Mouse (Mus musculus) lung, embryonic 16.5 days (tissue): ENCODE measurements around the gene Gm3095. TPM values are rescaled to one million over a fixed set of nuclear protein-coding genes. Genes with fewer than 3 reads are reported as not detected.
"Not testable (repeated sequence)": the region's sequence is repeated elsewhere in the genome, so short reads cannot be mapped to it uniquely, and the experiment has no call there.

Experiments used
- ATAC-seq: fragments of 200-750 bp; cut with Nextera tagmentation; 2 replicates; pipeline ENCODE4 v1.8.0; 2017; ENCODE audit warnings: low read depth, mild to moderate bottlenecking, moderate library complexity
- H3K27ac ChIP-seq: fragments of 300-500 bp; sonication (generic); 2 replicates; pipeline ENCODE4 v1.5.1; 2014; ENCODE audit warnings: mild to moderate bottlenecking, control low read depth, low read length
- H3K27me3 ChIP-seq: fragments of 300-500 bp; sonication (generic); 2 replicates; pipeline ENCODE4 v1.6.1; 2014; ENCODE audit warnings: low read depth, low read length, mixed read lengths; ENCODE audit not compliant: control insufficient read depth, insufficient read depth
- H3K36me3 ChIP-seq: fragments of 300-500 bp; sonication (generic); 2 replicates; pipeline ENCODE4 v1.6.1; 2014; ENCODE audit warnings: low read length; ENCODE audit not compliant: control insufficient read depth, insufficient read depth
- H3K4me1 ChIP-seq: fragments of 300-500 bp; sonication (generic); replicated peaks from 2 replicates; pipeline ENCODE4 v1.6.1; 2014; ENCODE audit warnings: low read length, mixed read lengths; ENCODE audit not compliant: control insufficient read depth, insufficient read depth
- H3K4me2 ChIP-seq: fragments of 300-500 bp; sonication (generic); 2 replicates; pipeline ENCODE4 v1.6.1; 2014; ENCODE audit warnings: low read depth, low read length, control low read depth
- H3K4me3 ChIP-seq: fragments of 300-500 bp; sonication (generic); 2 replicates; pipeline ENCODE4 v1.5.1; 2014; ENCODE audit warnings: mild to moderate bottlenecking, low read length, control low read depth
- H3K9ac ChIP-seq: fragments of 300-500 bp; sonication (generic); 2 replicates; pipeline ENCODE4 v1.6.1; 2014; ENCODE audit warnings: low read length, control low read depth
- H3K9me3 ChIP-seq: fragments of 300-500 bp; sonication (generic); 2 replicates; pipeline ENCODE4 v1.6.1; 2016; ENCODE audit warnings: low read length; ENCODE audit not compliant: control insufficient read depth
- WGBS: fragments of 180-500 bp; shearing (Covaris S2); extraction: QIAGEN DNeasy Blood & Tissue Kit; methylation state at CpG from one replicate; pipeline ENCODE4 v1.1.7; 2014; 5-methylcytosine and 5-hydroxymethylcytosine counted together
- polyA plus RNA-seq: library from polyadenylated mRNA; unstranded; fragments of >200 nt; fragmentation: Nextera tagmentation; extraction: Ambion mirVana; gene quantifications from 2 replicates; pipeline ENCODE4 v1.2.1, GENCODE M21; 2015

Gene Gm3095
- not detected in 2 replicates for polyA plus RNA-seq

DNA sequence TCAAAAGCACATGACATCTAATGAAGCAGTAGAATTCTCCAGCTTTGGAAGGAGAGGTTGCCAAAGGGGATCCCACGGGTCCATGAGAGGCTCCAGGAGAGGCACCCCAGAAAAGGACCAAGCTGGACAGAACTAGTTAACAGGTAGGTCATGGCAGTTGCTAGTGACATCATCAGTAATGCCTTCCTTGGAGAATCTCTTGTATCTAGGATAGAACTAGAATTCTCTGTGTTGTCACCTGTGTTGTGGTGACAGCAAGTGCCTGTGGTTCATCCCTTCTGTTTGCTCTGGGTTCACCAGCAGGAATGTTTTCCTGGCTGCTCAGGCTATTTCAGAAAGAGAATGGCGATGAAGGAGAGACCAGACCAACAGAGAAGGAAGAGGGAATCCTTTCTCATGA lies at the start of gene Gm3095:
Gene Gm3095, plus strand, starts transcription at position 301 of the 400 bp plus-strand sequence.
- not testable (repeated sequence) for H3K4me1 ChIP-seq, H3K9me3 ChIP-seq, H3K27me3 ChIP-seq, H3K4me2 ChIP-seq, H3K27ac ChIP-seq, H3K9ac ChIP-seq, H3K4me3 ChIP-seq, H3K36me3 ChIP-seq, ATAC-seq
- no CpG with 5 or more reads among the region's 2 CpGs for WGBS

DNA sequence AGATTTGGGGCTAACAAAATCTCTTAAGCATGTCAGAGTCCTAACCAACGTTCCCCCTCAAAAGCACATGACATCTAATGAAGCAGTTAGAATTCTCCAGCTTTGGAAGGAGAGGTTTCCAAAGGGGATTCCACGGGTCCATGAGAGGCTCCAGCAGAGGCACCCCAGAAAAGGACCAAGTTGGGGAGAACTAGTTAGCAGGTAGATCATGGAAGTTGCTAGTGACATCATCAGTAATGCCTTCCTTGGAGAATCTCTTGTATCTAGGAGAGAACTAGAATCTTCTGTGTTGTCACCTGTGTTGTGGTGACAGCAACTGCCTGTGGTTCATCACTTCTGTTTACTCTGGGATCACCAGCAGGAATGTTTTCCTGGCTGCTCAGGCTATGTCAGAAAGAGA lies 31.9 kb upstream of the Gm3095 start, which contains the start of gene Gm3029:
Gene Gm3029, plus strand, starts transcription at position 301 of the 400 bp plus-strand sequence.
- H3K4me1 ChIP-seq, ATAC-seq, H3K4me3 ChIP-seq, H3K9me3 ChIP-seq, H3K27me3 ChIP-seq, H3K36me3 ChIP-seq, H3K27ac ChIP-seq, H3K9ac ChIP-seq, H3K4me2 ChIP-seq: not testable (repeated sequence)
- WGBS = no CpG with 5 or more reads among the region's 2 CpGs

DNA sequence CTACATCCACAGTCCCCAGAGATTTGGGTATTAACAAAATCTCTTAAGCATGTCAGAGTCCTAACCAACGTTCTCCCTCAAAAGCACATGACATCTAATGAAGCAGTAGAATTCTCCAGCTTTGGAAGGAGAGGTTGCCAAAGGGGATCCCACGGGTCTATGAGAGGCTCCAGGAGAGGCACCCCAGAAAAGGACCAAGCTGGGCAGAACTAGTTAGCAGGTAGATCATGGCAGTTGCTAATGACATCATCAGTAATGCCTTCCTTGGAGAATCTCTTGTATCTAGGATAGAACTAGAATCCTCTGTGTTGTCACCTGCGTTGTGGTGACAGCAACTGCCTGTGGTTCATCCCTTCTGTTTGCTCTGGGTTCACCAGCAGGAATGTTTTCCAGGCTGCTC lies 34.7 kb downstream of the Gm3095 start, which contains the start of gene Gm3099:
Gene Gm3099, plus strand, starts transcription at position 301 of the 400 bp plus-strand sequence.
- not testable (repeated sequence) for H3K4me3 ChIP-seq, H3K36me3 ChIP-seq, H3K4me1 ChIP-seq, H3K27me3 ChIP-seq, H3K27ac ChIP-seq, H3K9me3 ChIP-seq, H3K4me2 ChIP-seq, ATAC-seq, H3K9ac ChIP-seq
- 71% methylated on average over 1 of the region's 3 CpGs for WGBS

Other genes with a start within 250 kb of the Gm3095 start
- gene Gm3002, start 153.5 kb upstream of the Gm3095 start, polyA plus RNA-seq = 0.26 TPM in 2 replicates
- gene Gm3033, start 117.3 kb upstream of the Gm3095 start, polyA plus RNA-seq = not detected in 2 replicates
- not detected in 2 replicates for gene Gm2916, start 79.4 kb upstream of the Gm3095 start, polyA plus RNA-seq
- not detected in 2 replicates for gene Gm3029, start 31.8 kb upstream of the Gm3095 start, polyA plus RNA-seq
- not detected in 2 replicates for gene Gm3099, start 34.8 kb downstream of the Gm3095 start, polyA plus RNA-seq
- not detected in 2 replicates for gene Gm5796, start 60.4 kb downstream of the Gm3095 start, polyA plus RNA-seq
- not detected in 2 replicates for gene Gm3115, start 120.6 kb downstream of the Gm3095 start, polyA plus RNA-seq
- gene Gm8108, start 147.0 kb downstream of the Gm3095 start, polyA plus RNA-seq = 0.16 and 0.36 TPM in 2 replicates
- gene Gm3127, start 201.5 kb downstream of the Gm3095 start, polyA plus RNA-seq = not detected in 2 replicates
- gene Gm2974, start 219.0 kb downstream of the Gm3095 start, polyA plus RNA-seq = 0.23 and 0.33 TPM in 2 replicates